Mouse (Mus musculus): Measurements from ENCODE around the gene Agtpbp1.

GRCm38 (mm10) chr13:59589672-59590071, 4.6 kb upstream of the Agtpbp1 start:
- no peak for TF ChIP-seq CHD2 (IDR thresholded peaks at IDR 0.05; ENCODE audit: low read depth, low read length)
- TF ChIP-seq MAFK (IDR thresholded peaks at IDR 0.05; ENCODE audit: insufficient read depth, low read depth, low read length) = no peak
- no peak for TF ChIP-seq HCFC1 (IDR thresholded peaks at IDR 0.05; ENCODE audit: borderline replicate concordance, insufficient read depth, low read length)
